Mouse (Mus musculus) embryonic stem cell, embryonic (primary cell): ENCODE results near the gene Slc25a11.

Experiments
- CTCF ChIA-PET, 4 experiments: fragments of 300-600 bp in 2 of 4; fragments of 350-600 bp in 2 of 4; sonication (Branson Sonifier 250); formaldehyde crosslinking; loops; one replicate each; lab custom pipeline; 2022; ENCODE audit warnings: inconsistent platforms in 2 of 4; lab: Charles Lee
- POLR2A ChIA-PET, 4 experiments: fragments of 300-600 bp in 2 of 4; fragments of 350-600 bp in 2 of 4; sonication (Branson Sonifier 250); formaldehyde crosslinking; loops; one replicate each; lab custom pipeline; 2022; ENCODE audit warnings: antibody characterized with exemption in 4 of 4, inconsistent platforms in 1 of 4; lab: Charles Lee

The Slc25a11 gene

DNA sequence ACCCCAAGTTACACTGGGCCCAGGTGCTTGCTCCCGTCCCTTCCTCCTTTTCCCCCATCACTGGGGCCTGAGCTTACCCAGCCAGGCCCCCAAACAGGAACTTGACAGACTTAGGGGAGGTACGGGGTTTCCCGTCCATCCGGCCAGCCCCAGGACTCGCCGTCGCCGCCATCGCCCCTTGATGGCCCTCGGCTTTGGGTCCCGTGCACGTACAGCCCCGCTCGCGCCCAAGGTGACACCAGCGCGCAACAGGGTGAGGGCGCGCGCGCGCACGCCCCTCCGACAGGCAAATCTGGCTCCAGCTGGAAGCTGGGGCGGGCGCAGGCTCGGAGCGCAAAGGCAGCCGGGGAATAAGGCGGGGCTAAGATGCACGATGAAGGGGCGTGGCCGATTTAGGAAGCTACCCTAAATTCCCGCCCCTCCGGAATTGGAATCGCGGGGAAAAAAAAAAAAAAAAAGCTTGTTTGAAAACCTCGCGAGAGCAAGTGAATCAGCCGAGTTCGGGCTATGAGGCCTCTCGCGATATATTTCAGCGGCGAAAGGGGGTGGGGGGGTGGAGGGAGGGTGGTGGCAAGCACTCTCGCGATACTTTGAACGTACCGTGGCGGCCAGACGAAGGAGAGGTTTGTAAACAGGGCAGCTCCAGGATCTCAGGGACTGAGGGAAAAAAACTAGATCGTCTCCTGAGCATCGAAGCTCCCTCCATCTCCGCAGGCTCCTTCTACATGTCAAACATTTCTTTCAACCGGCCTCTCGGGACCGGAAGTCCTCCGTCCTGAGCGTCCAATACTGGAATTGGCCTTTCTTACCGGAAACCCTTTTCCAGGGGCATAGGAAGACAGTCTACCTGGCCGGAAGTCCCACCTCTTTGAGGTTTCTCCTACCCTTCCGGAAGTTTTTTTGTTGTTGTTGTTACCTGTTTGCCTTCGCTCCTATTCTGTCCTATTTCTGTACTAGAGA lies at the start of gene Slc25a11, which contains the start of gene Rnf167:
Gene Slc25a11, minus strand, starts transcription at position 789 of the 960 bp plus-strand sequence.
Gene Rnf167, plus strand, starts transcription at position 545 of the 960 bp plus-strand sequence.
- POLR2A ChIA-PET = interaction anchor here (0.6 to 23.0 kb wide), 128 partner anchors 8 to 1777 kb away, joined by 3 to 737 read pairs (median 4); partner anchors contain the start of genes Gp1ba (in 4 of the 4), Psmb6 (in 4 of the 4), Spag7 (in 4 of the 4) and 4930544D05Rik (in 3 of the 4)
- CTCF ChIA-PET = interaction anchor here (0.6 to 2.0 kb wide), 26 partner anchors 9 to 1770 kb away, joined by 3 to 21 read pairs (median 4); partner anchors contain the start of genes Spag7 (in 3 of the 4), Arrb2 (in 1 of the 4), Camta2 (in 1 of the 4) and Nup88 (in 1 of the 4)

DNA sequence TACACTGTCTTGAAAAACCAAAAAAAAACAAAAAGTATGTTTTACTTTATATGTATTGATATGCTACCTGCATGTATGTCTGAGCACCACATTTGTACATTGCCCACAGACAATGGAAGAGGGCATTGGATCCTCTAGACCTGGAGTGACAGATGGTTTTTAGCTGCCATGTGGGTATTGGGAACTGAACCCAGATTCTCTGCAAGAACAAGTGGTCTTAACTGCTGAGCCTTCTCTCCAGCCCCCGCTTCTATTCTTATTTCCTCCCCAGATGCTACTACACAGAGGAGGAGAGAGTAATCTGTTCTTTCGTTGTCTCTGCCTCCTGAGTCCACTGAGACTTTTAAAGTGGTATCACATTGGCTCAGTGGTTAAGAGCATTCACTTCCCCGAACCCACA lies 46.2 kb upstream of the Slc25a11 start:
- CTCF ChIA-PET = interaction anchor here in 2 of 4 experiments (0.6 to 0.7 kb wide), 2 partner anchors 12 to 22 kb away, joined by 5 to 6 read pairs; no protein-coding TSS in a partner anchor
- POLR2A ChIA-PET = interaction anchor here in 2 of 4 experiments (0.5 to 0.8 kb wide), 3 partner anchors 23 to 935 kb away, joined by 3 read pairs; partner anchors contain the start of gene Polr2a (in 1 of the 2)

GRCm38 (mm10) chr11:70689578-70689977 lies 42.3 kb upstream of the Slc25a11 start:
- POLR2A ChIA-PET = interaction anchor here in 3 of 4 experiments (0.5 to 5.4 kb wide), 10 partner anchors 9 to 43 kb away, joined by 3 to 56 read pairs (median 4); partner anchors contain the start of genes Spag7 (in 2 of the 3), Inca1 (in 1 of the 3), Kif1c (in 1 of the 3) and Rnf167 (in 1 of the 3)

GRCm38 (mm10) chr11:70688372-70688771 lies 41.1 kb upstream of the Slc25a11 start:
- POLR2A ChIA-PET = interaction anchor here in 3 of 4 experiments (0.5 to 5.4 kb wide), 18 partner anchors 8 to 488 kb away, joined by 3 to 56 read pairs (median 5); partner anchors contain the start of genes Inca1 (in 2 of the 3), Kif1c (in 2 of the 3), Rnf167 (in 2 of the 3) and Slc25a11 (in 2 of the 3)
- CTCF ChIA-PET = interaction anchor here (0.5 to 2.7 kb wide), 9 partner anchors 9 to 1534 kb away, joined by 3 to 8 read pairs (median 5); partner anchors contain the start of genes Inca1 (in 1 of the 4) and Kif1c (in 1 of the 4)

More at GRCm38 (mm10) chr11:70689578-70689977, 42.3 kb upstream of the Slc25a11 start:
- CTCF ChIA-PET = no interaction called here

DNA sequence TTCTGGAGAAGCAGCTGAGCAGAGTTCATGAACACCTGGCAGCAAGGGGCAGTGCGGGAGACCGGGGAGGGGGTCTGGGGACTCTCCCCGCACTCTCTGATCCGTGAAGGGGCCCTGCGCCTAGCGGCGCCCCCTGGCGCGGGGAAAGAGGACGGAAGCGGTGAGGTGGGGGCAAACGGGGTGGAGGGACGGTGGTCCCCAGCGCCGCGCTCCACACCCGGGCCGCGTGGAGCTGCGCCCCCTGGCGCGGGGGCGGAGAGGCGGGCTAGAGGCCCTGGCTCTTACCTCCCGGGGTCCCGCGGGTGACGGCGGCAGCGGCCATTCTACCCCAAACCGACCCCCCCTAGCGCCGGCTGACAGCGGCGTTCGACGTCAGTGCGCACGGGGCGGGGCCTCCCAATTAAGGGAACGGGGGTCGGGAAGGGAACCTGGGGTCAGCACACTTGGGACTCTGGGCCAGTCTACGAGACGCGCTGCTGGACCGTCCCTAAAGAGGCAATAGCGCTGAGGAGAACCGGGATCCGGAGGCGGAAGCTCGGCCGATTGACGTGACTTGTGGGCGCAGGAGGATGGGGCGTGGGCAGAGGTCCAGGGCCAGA lies 40.4 kb upstream of the Slc25a11 start, which contains the start of gene Camta2:
Gene Camta2, minus strand, starts transcription at position 505 of the 599 bp plus-strand sequence.
- ChIA-PET CTCF (interaction anchor here (0.5 to 2.7 kb wide), 21 partner anchors 9 to 614 kb away, joined by 3 to 19 read pairs (median 5); partner anchors contain the start of genes Rnf167 (in 2 of the 4), Slc25a11 (in 2 of the 4), Spag7 (in 2 of the 4) and Inca1 (in 1 of the 4)), POLR2A (interaction anchor here (0.5 to 5.4 kb wide), 32 partner anchors 8 to 488 kb away, joined by 3 to 56 read pairs (median 4); partner anchors contain the start of genes Inca1 (in 3 of the 4), Kif1c (in 3 of the 4), Rnf167 (in 2 of the 4) and Slc25a11 (in 2 of the 4))

DNA sequence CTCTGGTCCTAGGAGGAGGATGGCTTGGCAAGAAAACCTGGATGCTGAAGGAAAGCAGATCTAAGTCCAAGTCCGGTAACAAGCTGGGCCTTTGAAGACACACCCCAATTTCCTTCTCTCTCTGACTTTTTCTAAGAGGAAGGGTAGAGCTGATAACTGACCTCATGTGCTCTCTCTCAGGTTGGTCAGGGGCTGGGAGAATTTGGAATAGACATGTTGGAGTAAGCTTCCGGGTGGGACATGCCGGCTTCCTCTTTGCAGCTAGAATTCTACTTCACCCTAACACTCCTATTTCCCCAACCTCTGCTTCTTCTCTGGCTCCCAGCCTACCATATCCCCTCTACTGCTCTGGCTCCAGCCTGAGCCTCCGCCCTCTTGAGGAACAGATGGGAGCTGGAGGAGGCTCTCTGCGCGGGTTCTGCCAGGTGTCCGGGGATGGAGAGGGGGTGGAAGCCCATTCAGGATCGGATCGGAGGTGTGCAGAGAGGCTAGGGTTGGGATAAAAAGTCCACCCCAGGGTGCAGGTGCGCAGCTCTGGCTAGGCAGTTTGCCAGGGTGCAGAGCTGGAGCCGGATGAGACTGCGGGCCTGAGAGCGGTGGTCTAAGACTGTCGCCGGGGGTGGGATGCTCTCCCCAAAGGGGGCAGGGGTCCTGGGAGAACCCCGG lies 39.8 kb upstream of the Slc25a11 start:
- POLR2A ChIA-PET = interaction anchor here (0.6 to 5.4 kb wide), 30 partner anchors 10 to 487 kb away, joined by 3 to 56 read pairs (median 4); partner anchors contain the start of genes Inca1 (in 3 of the 4), Kif1c (in 3 of the 4), Spag7 (in 3 of the 4) and Rnf167 (in 2 of the 4)
- CTCF ChIA-PET = interaction anchor here in 3 of 4 experiments (0.5 to 2.7 kb wide), 20 partner anchors 9 to 652 kb away, joined by 3 to 19 read pairs (median 4); partner anchors contain the start of genes Rnf167 (in 2 of the 3), Slc25a11 (in 2 of the 3), Spag7 (in 2 of the 3) and Inca1 (in 1 of the 3)

DNA sequence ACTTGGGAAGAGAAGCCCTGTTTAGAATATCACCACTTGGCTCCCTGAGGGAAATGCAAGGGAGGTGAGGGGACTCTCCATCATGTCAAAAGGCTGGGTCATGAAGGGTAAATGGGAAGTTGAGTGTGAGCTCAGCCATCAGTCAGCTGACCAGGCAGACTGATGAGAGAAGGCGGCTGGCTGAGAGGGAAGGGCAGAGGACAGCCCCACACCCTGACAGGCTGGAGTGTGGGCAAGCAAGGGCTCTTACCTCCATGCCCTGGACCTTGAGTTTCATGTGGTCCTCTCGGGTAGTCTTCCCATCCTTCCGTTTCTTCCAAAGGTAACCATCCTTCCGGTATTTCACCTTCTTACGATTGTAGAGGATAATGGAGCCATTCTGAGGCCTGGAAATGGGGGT lies 36.4 kb upstream of the Slc25a11 start:
- ChIA-PET CTCF (no interaction called here), POLR2A (interaction anchor here in 3 of 4 experiments (0.6 to 10.0 kb wide), 7 partner anchors 9 to 37 kb away, joined by 4 to 146 read pairs (median 7); partner anchors contain the start of genes Spag7 (in 2 of the 3), Inca1 (in 1 of the 3), Kif1c (in 1 of the 3) and Rnf167 (in 1 of the 3))

DNA sequence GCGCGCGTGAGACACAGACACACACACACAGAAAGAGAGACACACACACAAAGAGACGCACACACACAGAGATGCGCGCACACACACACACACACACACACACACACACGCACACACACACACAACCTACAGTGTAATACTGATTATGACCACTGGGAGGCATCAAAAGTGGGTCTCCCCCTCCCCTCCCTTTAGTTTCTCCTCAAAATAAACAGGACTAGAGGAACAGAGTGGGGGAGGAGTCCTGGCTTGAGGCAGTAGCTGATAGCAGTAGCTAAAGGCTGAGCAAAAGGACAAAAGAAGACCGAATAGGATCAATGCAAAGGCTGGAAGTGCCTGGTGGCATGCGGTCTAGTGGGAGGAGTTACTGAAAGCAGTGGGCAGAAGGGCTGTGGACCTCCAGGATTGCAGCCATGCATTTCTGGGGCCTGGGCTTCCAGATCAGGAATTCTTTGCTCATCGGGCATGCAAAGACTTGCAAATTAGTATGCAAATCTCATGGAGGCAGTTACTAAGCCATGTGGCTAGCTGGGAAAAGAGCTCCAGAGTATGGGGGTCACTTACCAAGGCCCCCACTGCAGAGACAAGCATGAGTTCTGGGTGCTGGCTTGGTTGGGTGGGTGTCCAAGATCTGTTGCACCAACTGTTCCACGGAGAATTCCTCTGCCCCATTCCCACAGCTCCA lies 34.8 kb upstream of the Slc25a11 start:
- ChIA-PET POLR2A (interaction anchor here in 3 of 4 experiments (0.6 to 10.0 kb wide), 37 partner anchors 8 to 701 kb away, joined by 3 to 146 read pairs (median 4); partner anchors contain the start of genes Inca1 (in 3 of the 3), Kif1c (in 3 of the 3), Rnf167 (in 3 of the 3) and Slc25a11 (in 3 of the 3)), CTCF (interaction anchor here (0.5 to 3.3 kb wide), 29 partner anchors 9 to 1612 kb away, joined by 3 to 40 read pairs (median 4); partner anchors contain the start of genes Kif1c (in 2 of the 4), Spag7 (in 2 of the 4), Gltpd2 (in 1 of the 4) and Gm21988 (in 1 of the 4))

DNA sequence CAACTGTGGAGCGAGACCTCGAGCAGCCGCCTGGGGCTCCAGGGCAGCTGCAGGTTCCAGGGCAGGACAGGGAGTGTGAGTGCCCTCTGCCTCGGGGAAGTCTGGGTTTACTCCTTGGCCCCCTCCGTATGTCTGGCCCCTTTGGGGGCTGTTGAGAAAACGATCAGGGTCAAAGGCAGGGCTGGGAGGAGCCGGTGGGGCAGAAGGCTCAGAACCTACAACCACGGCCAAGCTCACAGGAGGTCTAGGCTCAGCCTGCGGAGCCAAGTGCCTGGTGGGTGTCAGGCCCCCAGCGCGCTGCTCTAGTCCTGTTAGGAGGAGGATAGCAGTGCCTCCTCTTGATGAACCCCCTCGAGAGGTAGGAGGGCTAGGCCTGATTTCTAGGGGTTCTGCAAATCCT lies 33.9 kb upstream of the Slc25a11 start:
- CTCF ChIA-PET = interaction anchor here in 3 of 4 experiments (0.7 to 3.3 kb wide), 11 partner anchors 8 to 394 kb away, joined by 3 to 40 read pairs (median 3); partner anchors contain the start of gene Spag7 (in 1 of the 3)
- POLR2A ChIA-PET = interaction anchor here (0.6 to 10.0 kb wide), 26 partner anchors 11 to 338 kb away, joined by 3 to 146 read pairs (median 4); partner anchors contain the start of genes Spag7 (in 3 of the 4), Rnf167 (in 2 of the 4), Slc25a11 (in 2 of the 4) and Derl2 (in 1 of the 4)

- ChIA-PET CTCF (interaction anchor here in 2 of 4 experiments (0.6 to 3.3 kb wide), 4 partner anchors 11 to 98 kb away, joined by 9 to 40 read pairs (median 13); partner anchors contain the start of gene Spag7 (in 1 of the 2)), POLR2A (interaction anchor here in 2 of 4 experiments (1.0 to 10.0 kb wide), 11 partner anchors 8 to 159 kb away, joined by 3 to 146 read pairs (median 4); partner anchors contain the start of genes Rnf167 (in 2 of the 2), Slc25a11 (in 2 of the 2), Spag7 (in 2 of the 2) and Camta2 (in 1 of the 2))
These were observed 32.6 kb upstream of the Slc25a11 start for GRCm38 (mm10) chr11:70679894-70680293.

GRCm38 (mm10) chr11:70679361-70679760 lies 32.1 kb upstream of the Slc25a11 start:
- POLR2A ChIA-PET = interaction anchor here in 3 of 4 experiments (0.6 to 10.0 kb wide), 5 partner anchors 9 to 1622 kb away, joined by 3 to 146 read pairs (median 24); partner anchors contain the start of genes Spag7 (in 2 of the 3), Camta2 (in 1 of the 3), Rnf167 (in 1 of the 3) and Slc25a11 (in 1 of the 3)
- CTCF ChIA-PET = interaction anchor here in 1 of 4 experiments (0.7 to 3.1 kb wide), 2 partner anchors 98 to 163 kb away, joined by 3 to 9 read pairs; no protein-coding TSS in a partner anchor

GRCm38 (mm10) chr11:70678576-70678975 lies 31.3 kb upstream of the Slc25a11 start:
- ChIA-PET CTCF (interaction anchor here in 2 of 4 experiments (0.5 to 1.7 kb wide), 4 partner anchors 9 to 162 kb away, joined by 3 to 8 read pairs (median 5); partner anchors contain the start of gene Camta2 (in 2 of the 2)), POLR2A (interaction anchor here in 3 of 4 experiments (0.6 to 10.0 kb wide), 8 partner anchors 9 to 1621 kb away, joined by 3 to 146 read pairs (median 7); partner anchors contain the start of genes Spag7 (in 3 of the 3), Rnf167 (in 2 of the 3), Slc25a11 (in 2 of the 3) and Kif1c (in 1 of the 3))

DNA sequence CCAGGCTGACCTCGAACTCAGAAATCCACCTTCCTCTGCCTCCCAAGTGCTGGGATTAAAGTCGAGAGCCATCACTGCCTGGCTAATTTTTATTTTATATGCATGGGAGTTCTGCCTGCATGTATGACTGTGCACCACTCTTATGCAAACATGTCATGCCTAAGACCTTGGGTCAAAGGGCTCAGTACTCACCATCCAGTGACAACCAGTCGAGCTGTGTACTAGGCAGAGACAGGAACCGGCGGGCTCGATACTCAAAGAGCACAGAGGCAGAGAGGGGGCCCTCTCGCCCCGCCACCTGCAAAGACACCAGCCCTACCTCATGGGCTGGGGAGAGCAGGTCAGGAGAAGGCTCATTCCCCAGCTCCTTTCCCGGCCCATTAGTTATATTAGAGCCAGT lies 30.8 kb upstream of the Slc25a11 start:
- ChIA-PET CTCF (interaction anchor here in 3 of 4 experiments (0.5 to 1.7 kb wide), 5 partner anchors 9 to 108 kb away, joined by 3 to 8 read pairs (median 3); partner anchors contain the start of gene Camta2 (in 2 of the 3)), POLR2A (interaction anchor here in 3 of 4 experiments (0.7 to 10.0 kb wide), 8 partner anchors 8 to 82 kb away, joined by 3 to 146 read pairs (median 6); partner anchors contain the start of genes Spag7 (in 3 of the 3), Rnf167 (in 2 of the 3), Slc25a11 (in 2 of the 3) and Kif1c (in 1 of the 3))

DNA sequence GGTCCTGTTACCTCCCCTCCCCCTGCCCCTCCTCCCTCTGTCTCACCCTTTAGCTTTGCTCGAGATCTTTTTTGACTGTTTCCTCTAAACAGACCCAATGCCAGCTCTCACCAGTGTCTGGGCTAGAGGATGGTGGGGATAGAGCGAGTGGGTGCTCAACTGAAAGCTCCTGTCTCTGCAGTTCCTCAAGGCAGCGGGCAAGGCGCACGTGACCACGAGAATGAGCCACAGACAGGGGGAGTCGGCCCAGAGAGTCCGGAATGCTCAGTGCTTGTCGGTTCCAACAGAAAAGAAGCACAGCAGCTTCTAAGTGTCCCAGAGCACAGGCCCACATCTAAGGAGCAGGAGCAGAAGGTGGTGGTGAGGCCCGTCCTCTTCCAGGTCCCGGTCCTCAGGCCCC lies 27.2 kb upstream of the Slc25a11 start:
- ChIA-PET CTCF (interaction anchor here (0.6 to 3.3 kb wide), 10 partner anchors 7 to 243 kb away, joined by 3 to 12 read pairs (median 6); partner anchors contain the start of genes Camta2 (in 1 of the 4) and Zfp3 (in 1 of the 4)), POLR2A (interaction anchor here (0.5 to 20.9 kb wide), 17 partner anchors 9 to 644 kb away, joined by 3 to 737 read pairs (median 4); partner anchors contain the start of genes Rnf167 (in 3 of the 4), Slc25a11 (in 3 of the 4), Camta2 (in 2 of the 4) and Eno3 (in 2 of the 4))
